Mouse (Mus musculus) kidney, postnatal 36 days (tissue): Measurements from ENCODE around the gene Gk.

ENCODE experiments used
- DNase-seq, 2 experiments: peaks; one replicate each; pipeline ENCODE4 v3.0.0; 2021 to 2022; ENCODE audit warnings: mixed read lengths in 2 of 2

Gk gene

GRCm38 (mm10) chrX:85776544-85777087, at the start of gene Gk:
Gk (minus strand) TSS chrX:85776819.
- peak; percentile 98 for DNase-seq

DNA sequence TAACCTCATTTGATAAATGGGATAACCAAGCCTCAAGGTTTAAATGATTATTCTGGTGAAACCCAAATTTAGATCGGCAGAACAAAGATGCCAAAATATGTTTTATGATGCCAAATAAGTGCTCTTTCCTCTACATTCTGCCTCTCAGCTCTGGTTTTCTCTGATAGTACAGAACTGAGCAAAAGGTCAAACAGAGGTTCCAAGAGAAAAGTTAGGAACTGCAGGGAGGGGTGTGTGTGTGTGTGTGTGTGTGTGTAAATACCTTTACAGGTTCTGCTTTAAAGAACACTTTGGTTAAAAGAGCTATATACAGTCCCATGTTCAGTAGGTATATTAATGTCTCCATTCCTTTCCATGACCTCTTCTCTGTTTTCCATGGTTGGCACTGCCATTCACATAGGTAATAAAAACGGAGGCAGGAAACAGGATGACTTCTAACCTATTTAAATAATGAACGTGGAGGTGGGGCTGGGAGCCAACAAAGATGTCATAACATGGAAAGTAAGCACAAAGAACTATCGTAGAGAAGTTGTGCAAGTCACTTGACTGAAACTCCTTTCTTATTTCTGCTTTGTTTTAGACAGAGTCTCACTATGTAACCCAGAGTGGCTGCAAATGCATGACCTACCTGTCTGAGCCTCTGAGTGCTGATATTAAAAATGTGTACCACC, 28.2 kb upstream of the Gk start:
- DNase-seq: no peak

GRCm38 (mm10) chrX:85803006-85803405, 26.4 kb upstream of the Gk start:
- DNase-seq: no peak

GRCm38 (mm10) chrX:85797449-85797848, 20.8 kb upstream of the Gk start:
- no peak for DNase-seq

- DNase-seq: no peak
These were observed 1.7 kb upstream of the Gk start for GRCm38 (mm10) chrX:85778346-85778745.

GRCm38 (mm10) chrX:85777141-85777540, 522 bp upstream of the Gk start:
- DNase-seq: peak; percentile 69 to 80

- DNase-seq: no peak
These were observed 608 bp downstream of the Gk start for GRCm38 (mm10) chrX:85775879-85776543.

DNA sequence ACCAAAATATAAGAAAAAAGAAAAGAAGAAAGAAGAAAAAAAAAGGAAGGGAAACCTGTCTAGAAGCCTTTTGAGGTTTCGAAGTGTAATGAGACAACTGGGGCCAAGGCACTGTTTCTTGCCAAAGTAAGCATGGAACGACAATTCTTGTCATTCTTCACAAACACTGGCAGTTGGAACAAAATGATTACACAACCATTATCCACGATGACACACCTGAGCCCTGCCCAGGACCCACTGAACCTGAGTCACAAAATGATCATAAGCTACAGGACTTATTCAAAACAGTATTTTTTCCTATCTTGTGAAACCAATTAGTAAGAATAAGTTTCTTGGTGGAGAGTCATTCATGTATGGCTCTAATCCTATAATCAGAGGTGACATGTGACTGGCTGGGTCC, 5.3 kb downstream of the Gk start:
- DNase-seq: no peak

DNA sequence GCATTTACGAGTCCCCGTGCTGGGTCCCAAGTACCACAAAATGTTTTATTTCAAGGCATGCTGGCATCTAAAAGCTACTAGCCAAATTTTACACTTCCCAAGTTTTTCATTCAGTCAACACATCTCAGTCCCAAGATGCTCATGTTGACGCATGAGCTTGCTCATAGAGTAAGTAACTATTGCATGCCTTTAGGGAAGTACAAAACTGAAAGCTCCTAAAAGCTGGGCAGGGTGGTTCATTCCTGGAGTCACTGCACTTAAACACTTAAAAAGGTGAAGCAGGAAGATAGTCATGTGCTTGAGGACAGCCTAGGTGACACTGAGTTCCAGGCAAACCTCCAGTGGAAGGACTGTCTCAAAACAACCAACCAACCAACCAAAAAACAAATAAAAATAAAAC, 5.9 kb downstream of the Gk start:
- no peak for DNase-seq

DNA sequence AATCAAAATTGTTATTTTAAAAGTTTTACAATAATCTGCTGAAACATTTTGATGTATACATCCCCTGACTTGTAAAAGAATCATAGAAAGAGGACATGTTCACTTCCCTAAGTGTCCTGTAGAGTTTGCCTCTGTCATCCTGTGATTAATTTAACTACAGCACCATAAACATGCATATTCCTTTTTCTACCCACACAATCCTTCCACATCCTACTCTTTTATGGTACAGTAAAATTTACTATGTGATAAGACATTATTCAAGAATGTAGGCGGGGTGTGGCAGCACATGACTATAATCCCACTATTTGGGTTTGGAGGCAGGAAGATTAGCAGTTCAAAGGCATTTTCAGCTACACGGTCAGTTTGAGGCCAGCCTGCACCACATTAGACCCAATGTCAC, 8.0 kb downstream of the Gk start:
- no peak for DNase-seq

DNA sequence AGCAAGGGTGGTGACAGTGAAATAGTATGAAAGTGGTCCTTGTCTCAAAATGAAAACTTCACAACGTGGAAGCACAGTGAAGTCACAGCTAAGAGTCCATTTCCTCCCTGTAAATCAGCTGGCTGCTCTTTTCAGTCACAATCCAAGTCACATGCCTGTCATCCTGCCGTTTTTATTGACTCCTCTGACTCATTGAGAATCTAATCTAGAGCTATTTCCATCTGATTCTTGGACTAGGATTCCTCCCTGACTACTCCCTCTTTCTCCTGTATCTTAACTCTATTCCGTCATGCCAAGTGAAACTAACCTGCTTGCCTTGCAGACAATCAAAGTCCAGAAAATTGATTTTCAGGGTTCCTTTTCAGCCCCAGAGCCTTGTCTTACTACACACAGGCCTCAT, 20.6 kb downstream of the Gk start:
- DNase-seq: no peak

GRCm38 (mm10) chrX:85743837-85744236, 32.8 kb downstream of the Gk start:
- no peak for DNase-seq

DNA sequence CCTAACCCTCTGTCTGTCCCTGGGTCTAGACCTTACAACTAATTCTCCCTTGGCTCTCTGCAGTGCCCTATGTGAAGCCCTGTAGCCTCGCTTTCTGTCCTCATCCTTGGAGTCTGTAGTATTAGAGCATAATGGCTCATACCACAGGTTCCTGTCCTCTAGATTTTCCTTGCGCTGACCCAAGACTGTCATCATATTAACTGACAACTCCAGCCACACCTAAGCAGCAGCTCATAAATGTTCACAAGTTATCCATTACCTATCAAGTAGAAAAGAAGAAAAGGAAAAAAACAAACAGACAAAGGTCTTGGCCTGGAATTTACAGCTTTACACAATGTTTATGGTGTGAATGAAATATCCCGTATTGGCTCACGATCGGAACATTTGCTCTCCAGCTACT, 43.4 kb downstream of the Gk start:
- DNase-seq: no peak

- no peak for DNase-seq
These were observed 45.3 kb downstream of the Gk start for GRCm38 (mm10) chrX:85731133-85731938.

- peak; percentile 17 to 54 for DNase-seq
These were observed 55.4 kb downstream of the Gk start for GRCm38 (mm10) chrX:85721226-85721625.

DNA sequence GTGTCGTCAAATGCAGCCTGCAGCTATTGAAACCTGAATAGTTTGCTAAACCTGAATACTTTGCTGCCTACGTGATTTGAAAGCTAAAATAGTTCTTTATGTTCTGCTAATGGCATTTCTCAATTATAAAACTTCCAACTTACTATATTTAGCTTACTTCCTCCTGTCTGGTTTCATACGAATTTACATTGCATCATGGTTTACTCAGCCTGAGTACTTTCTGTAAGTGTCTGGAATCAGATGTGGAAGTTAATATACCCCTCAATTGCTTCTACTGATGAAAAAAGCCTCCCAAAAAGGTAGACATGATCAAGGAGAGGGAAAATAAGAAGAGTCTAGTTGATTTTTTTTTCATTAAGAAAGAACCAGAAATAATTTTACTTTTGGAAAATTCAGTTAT, 66.2 kb downstream of the Gk start:
- no peak for DNase-seq

DNA sequence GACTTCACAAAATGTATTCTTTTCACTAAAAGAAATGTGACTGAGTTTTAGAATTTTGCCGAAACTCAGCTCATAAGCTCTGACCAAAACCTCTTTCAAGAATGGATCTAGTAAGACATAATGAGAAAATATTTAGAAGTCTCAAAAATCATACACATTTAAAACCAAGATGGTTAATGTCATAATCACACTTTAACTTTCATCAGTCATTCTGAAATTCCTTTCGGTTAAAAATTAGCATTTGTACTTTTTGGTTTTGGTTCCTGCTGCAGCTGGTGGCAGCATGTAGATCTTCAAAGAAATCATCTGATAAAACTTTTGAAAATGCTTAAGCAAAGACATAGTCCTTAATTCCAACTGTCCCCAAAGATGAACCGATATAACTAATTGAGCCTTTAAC, 70.9 kb downstream of the Gk start:
- DNase-seq: no peak

DNA sequence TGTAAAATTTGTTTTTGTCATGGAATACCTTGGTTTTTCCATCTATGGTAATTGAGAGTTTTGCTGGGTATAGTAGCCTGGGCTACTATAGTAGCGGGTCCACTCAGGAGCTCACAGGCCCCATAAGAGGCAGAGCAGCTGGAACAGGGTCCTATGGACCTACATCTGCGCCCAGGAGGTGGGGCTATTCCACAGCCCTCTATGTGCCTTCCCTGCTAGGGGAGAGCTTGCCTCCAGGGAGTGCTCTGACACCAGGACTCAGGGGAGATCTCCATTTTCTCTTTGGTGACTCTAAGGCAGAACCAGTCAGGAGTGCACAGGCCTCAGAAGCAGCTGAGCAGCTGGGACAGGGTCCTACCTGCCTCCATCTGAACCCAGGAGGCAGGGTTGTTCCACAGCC, 92.9 kb downstream of the Gk start:
- DNase-seq: no peak

DNA sequence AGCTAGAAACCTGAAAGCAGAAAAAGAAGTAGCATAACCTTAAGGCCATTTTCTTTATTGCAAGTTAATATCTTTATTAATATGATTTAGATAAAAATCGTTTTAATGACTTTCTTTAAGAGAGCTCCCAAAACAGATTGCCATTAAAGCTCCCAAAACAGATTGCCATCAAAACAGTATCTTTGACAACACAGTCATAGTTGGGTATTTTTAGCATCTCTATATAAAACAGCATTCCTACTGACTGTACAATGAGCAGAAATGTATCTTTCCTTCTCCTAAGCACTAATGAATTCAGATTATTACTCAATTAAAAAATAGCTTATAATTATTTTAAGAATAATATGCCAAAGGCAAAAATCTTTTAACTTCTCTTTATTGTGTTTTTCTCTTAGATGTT, 94.5 kb downstream of the Gk start:
- DNase-seq: no peak

- peak; percentile 27 to 53 for DNase-seq
These were observed 99.8 kb downstream of the Gk start for GRCm38 (mm10) chrX:85676808-85677207.
